Mouse (Mus musculus) cortical plate, adult 2 months (tissue): ENCODE measurements at regions not wholly inside any gene's neighbourhood (a gene's known extent, or its start where the extent isn't known, plus 50 kb on each side); places are given as distances from the start of the nearest gene placed in this dataset.
"Not testable (repeated sequence)": the region's sequence is repeated elsewhere in the genome, so short reads cannot be mapped to it uniquely, and the experiment has no call there.

Experiments used
- CTCF ChIP-seq: fragments of 200-500 bp; IDR thresholded peaks from 2 replicates; pipeline ENCODE4 v1.5.1; 2011; ENCODE audit warnings: mild to moderate bottlenecking, control low read depth, low read length; ENCODE audit not compliant: insufficient read depth; ENCODE audit errors: extremely low read depth
- POLR2A ChIP-seq: fragments of 200-500 bp; IDR thresholded peaks from 2 replicates; pipeline ENCODE4 v1.6.1; 2011; ENCODE audit warnings: mild to moderate bottlenecking, low read length, control low read depth; ENCODE audit not compliant: insufficient read depth; ENCODE audit errors: extremely low read depth

GRCm38 (mm10) chr10:70827522-70827921 lies 171.8 kb upstream of the Phyhipl start:
- TF ChIP-seq CTCF, POLR2A: not testable (repeated sequence)
